Mouse (Mus musculus) limb, embryonic 14.5 days (tissue): ENCODE results near the gene P4hb. TPM values are rescaled to one million over a fixed set of nuclear protein-coding genes. Genes with fewer than 3 reads are reported as not detected.

Source experiments
- ATAC-seq: fragments of 200-750 bp; cut with Nextera tagmentation; 2 replicates; pipeline ENCODE4 v1.8.0; 2017; ENCODE audit warnings: low read depth, moderate number of reproducible peaks, moderate TSS enrichment; ENCODE audit not compliant: low FRiP score
- DNase-seq: peaks from one replicate; pipeline ENCODE4 v3.0.0-alpha.2; 2015; ENCODE audit warnings: low spot score
- H3K27ac ChIP-seq: fragments of 300-500 bp; sonication (generic); replicated peaks from 2 replicates; pipeline ENCODE4 v1.5.1; 2014; ENCODE audit warnings: low read depth, mild to moderate bottlenecking, low read length, moderate library complexity, mixed read lengths
- H3K27me3 ChIP-seq: fragments of 300-500 bp; sonication (generic); 2 replicates; pipeline ENCODE4 v1.6.1; 2014; ENCODE audit warnings: low read length, mixed read lengths; ENCODE audit not compliant: control insufficient read depth, insufficient read depth
- H3K36me3 ChIP-seq: fragments of 300-500 bp; sonication (generic); 2 replicates; pipeline ENCODE4 v1.6.1; 2014; ENCODE audit warnings: mild to moderate bottlenecking, low read length, moderate library complexity, mixed read lengths; ENCODE audit not compliant: control insufficient read depth, insufficient read depth
- H3K4me1 ChIP-seq: fragments of 300-500 bp; sonication (generic); 2 replicates; pipeline ENCODE4 v1.6.1; 2014; ENCODE audit warnings: antibody characterized with exemption, low read length, mixed read lengths; ENCODE audit not compliant: control insufficient read depth, insufficient read depth
- H3K4me2 ChIP-seq: fragments of 300-500 bp; sonication (generic); replicated peaks from 2 replicates; pipeline ENCODE4 v1.6.1; 2014; ENCODE audit warnings: low read depth, mild to moderate bottlenecking, low read length, moderate library complexity; ENCODE audit not compliant: severe bottlenecking
- H3K4me3 ChIP-seq: fragments of 300-500 bp; sonication (generic); replicated peaks from 2 replicates; pipeline ENCODE4 v1.5.1; 2014; ENCODE audit warnings: low read length
- H3K9ac ChIP-seq: fragments of 300-500 bp; sonication (generic); 2 replicates; pipeline ENCODE4 v1.6.1; 2014; ENCODE audit warnings: mild to moderate bottlenecking, low read depth, low read length, moderate library complexity; ENCODE audit not compliant: severe bottlenecking
- H3K9me3 ChIP-seq: fragments of 300-500 bp; sonication (generic); 2 replicates; pipeline ENCODE4 v1.6.1; 2016; ENCODE audit warnings: low read length; ENCODE audit not compliant: control insufficient read depth
- POLR2A ChIP-seq: fragments of 200-500 bp; IDR thresholded peaks from 2 replicates; pipeline ENCODE4 v1.8.0; 2012; ENCODE audit warnings: inconsistent platforms, mild to moderate bottlenecking, moderate library complexity, borderline replicate concordance; ENCODE audit not compliant: insufficient read depth, insufficient read length; ENCODE audit errors: extremely low read depth
- WGBS: fragments of 180-500 bp; shearing (Covaris S2); extraction: QIAGEN DNeasy Blood & Tissue Kit; methylation state at CpG from one replicate; pipeline ENCODE4 v1.1.7; 2014; 5-methylcytosine and 5-hydroxymethylcytosine counted together
- polyA plus RNA-seq, 2 experiments: library from polyadenylated mRNA; depleted of rRNA in 1 of 2; stranded (reverse) in 1 of 2; unstranded in 1 of 2; fragments of >200 nt; fragmentation: Nextera tagmentation in 1 of 2; extraction: Ambion mirVana in 1 of 2; gene quantifications; 2 replicates each; pipeline versions ENCODE4 v1.2.1 to v1.2.3; 2012 to 2014

P4hb gene
- polyA plus RNA-seq, 2 experiments: 645 to 988 TPM

DNA sequence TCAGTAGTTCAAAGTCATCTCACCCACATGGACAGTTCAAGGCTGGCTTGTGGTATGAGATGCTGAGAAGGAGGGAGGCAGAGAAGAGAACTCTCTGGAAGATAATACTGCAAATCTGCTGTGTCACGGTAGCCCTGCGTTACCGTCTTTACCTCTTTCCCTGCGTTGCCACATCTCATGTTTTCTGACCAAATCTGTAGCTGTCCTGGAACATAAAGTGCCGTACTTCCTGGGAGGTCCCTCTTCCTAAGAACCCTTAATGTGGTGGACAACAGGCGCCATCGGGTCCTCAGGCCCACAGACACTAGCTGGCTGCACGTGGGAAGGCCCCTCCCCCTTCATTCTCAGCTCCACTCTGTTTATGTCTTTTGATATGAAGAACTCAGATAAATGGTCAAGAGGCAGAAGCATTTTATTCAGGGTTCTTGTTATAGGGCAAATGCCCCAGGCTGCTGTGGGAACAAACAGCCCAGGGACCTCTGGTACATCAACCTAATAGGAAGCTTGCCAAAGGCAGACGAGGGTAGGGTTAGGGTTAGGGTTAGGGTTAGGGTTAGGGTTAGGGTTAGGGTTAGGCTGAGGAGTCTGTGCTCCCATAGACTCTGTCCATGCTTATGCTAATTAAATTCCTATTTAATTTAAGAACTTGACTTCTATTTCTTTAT is 45.2 kb downstream of the P4hb start:
- TF ChIP-seq POLR2A: no peak
- H3K9me3 ChIP-seq: no peaks in the 10 kb centered on the region

DNA sequence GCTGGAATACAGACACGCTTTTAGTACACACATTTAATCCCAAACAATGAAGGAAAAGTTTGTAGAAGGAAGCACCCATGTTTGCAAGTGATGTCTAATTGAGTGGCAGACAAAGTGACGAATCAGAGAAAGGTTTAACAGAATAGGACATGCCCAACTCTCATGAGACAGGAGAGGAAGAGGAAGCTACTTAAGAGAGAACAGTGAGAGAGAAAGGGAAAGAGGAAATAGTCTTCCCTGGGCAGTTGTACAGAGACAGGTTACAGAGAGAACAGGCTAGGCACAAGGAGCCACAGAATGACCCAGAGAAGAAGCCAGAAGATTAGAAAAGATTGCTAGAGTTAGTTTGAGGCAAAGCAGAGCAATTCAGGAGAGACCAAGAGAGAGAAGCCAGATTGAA is 47.1 kb downstream of the P4hb start:
- DNase-seq (no peak), ATAC-seq (no peak)
- Histone ChIP-seq H3K9ac (no peak overlapping the region), H3K36me3 (no peaks in the 10 kb centered on the region), H3K4me1 (peaks cover 6% of the 10 kb centered on the region; the same call in 1 of the 2 replicates), H3K27me3 (peaks cover 26% of the 10 kb centered on the region), H3K4me3 (no peak overlapping the region), H3K4me2 (no peak overlapping the region), H3K27ac (no peak overlapping the region), H3K9me3 (no peaks in the 10 kb centered on the region)
- no peak for TF ChIP-seq POLR2A
- WGBS: 81% methylated on average over 2 of the region's 2 CpGs

More for the DNA sequence above, 45.2 kb downstream of the P4hb start:
- 72% methylated on average over 9 of the region's 9 CpGs for WGBS
- Histone ChIP-seq H3K36me3 (no peaks in the 10 kb centered on the region), H3K9ac (no peak overlapping the region), H3K4me1 (peaks cover 8% of the 10 kb centered on the region; the same call in 1 of the 2 replicates), H3K4me2 (no peak overlapping the region), H3K27me3 (peaks cover 42% of the 10 kb centered on the region), H3K27ac (no peak overlapping the region), H3K4me3 (no peak overlapping the region)
- ATAC-seq (no peak), DNase-seq (no peak)

DNA sequence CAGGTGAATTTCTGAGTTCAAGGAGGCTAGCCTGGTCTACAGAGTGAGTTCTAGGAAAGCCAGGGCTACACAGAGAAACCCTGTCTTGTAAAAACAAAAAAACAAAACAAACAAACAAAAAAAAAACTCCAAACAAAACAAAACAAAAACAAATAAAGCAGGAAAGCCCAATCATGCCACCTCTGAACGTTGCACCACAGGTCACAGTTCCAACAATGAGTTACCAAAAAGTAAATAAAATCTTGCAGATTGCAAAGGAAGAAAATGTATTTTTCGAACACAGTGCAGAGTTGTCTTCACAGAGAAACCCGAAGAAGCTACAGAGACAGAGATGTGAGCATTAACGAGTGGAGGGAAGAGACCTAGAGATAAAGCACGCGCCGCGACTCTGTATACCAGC is 50.5 kb downstream of the P4hb start:
- no peak overlapping the region for H3K27ac ChIP-seq
- no peak for DNase-seq
- H3K9ac ChIP-seq: no peak overlapping the region
- no peaks in the 10 kb centered on the region for H3K36me3 ChIP-seq
- no peak for TF ChIP-seq POLR2A
- no peak overlapping the region for H3K4me2 ChIP-seq
- H3K4me3 ChIP-seq: no peak overlapping the region
- no peaks in the 10 kb centered on the region for H3K27me3 ChIP-seq
- H3K4me1 ChIP-seq: 0 out of 2 replicates have a peak, but pooled peaks cover 4% of the 10 kb centered on the region
- H3K9me3 ChIP-seq: no peaks in the 10 kb centered on the region
- WGBS: 90% methylated on average over 8 of the region's 8 CpGs
- no peak for ATAC-seq

DNA sequence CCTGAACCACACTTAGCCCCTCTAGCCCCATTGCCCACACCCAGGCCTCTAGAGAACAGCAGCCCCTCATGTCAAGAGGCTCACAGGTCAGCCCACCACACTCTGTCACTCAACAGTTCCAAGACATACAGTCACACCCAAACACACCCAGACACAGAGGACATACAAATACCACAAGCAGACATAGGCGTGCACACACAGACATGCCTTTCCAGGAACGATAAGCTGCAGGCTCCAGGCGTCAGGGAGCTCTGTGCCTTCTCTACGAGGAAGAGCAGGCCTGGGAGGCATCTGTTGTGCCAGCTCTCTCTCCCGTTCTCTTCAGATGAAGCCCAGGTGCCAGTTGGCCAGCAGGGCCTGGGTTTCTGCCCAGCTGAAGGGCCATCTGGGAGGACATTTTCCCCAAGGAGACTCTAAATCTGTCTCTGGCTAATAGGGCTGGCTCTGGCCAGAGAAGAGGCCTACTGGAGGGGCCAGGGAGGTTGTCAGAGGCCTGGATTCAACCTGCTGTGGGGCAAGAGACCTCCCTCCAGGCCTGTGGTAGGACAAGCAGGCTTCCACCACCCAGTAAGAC is 52.0 kb downstream of the P4hb start:
- no peak overlapping the region for H3K27ac ChIP-seq
- WGBS: 73% methylated on average over 5 of the region's 5 CpGs
- H3K9ac ChIP-seq: no peak overlapping the region
- H3K4me1 ChIP-seq: 0 out of 2 replicates have a peak, but pooled peaks cover 4% of the 10 kb centered on the region
- no peak overlapping the region for H3K4me3 ChIP-seq
- ATAC-seq: no peak
- H3K36me3 ChIP-seq: no peaks in the 10 kb centered on the region
- no peaks in the 10 kb centered on the region for H3K27me3 ChIP-seq
- no peak overlapping the region for H3K4me2 ChIP-seq
- TF ChIP-seq POLR2A: no peak
- no peak for DNase-seq
- H3K9me3 ChIP-seq: no peaks in the 10 kb centered on the region

DNA sequence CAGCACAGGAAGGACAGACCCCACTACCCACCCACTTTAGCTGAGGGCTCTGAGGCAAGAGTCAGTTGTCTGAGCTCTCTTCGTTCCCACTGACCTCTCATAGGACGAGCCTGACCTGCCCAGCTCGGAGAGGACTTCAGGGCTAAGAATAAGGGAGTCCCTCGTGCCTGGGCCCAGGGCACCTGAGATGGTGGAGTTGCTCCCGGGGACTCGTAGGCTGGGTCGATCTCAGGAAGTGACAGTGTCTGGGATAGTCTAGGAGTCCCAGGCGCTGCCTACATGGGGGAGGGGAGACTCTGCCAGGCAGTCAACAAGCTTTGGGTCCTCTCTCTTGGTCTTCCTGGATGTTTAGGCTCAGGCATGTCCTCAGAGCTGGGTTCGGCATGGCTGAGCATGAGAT is 52.6 kb downstream of the P4hb start:
- no peak overlapping the region for H3K4me2 ChIP-seq
- no peak overlapping the region for H3K4me3 ChIP-seq
- 0 out of 2 replicates have a peak, but pooled peaks cover 4% of the 10 kb centered on the region for H3K4me1 ChIP-seq
- TF ChIP-seq POLR2A: no peak
- H3K36me3 ChIP-seq: no peaks in the 10 kb centered on the region
- ATAC-seq: no peak
- H3K27ac ChIP-seq: no peak overlapping the region
- no peak overlapping the region for H3K9ac ChIP-seq
- no peak for DNase-seq
- H3K9me3 ChIP-seq: no peaks in the 10 kb centered on the region
- no peaks in the 10 kb centered on the region for H3K27me3 ChIP-seq
- WGBS: 72% methylated on average over 9 of the region's 9 CpGs
